Mouse (Mus musculus) heart, postnatal 25 days (tissue): ENCODE data around the gene Ccdc121. TPM values are rescaled to one million over a fixed set of nuclear protein-coding genes. Genes with fewer than 3 reads are reported as not detected.

Source experiments
- total RNA-seq, 2 experiments: library from RNA; stranded (reverse); gene quantifications; 2 replicates each; pipeline ENCODE4 v1.2.3; 2021

Gene Ccdc121
- total RNA-seq, 2 experiments from 2014 or later, result not detected

Other genes with a start within 250 kb of the Ccdc121 start
- not detected for gene Cnih3, start 158.8 kb downstream of the Ccdc121 start, total RNA-seq
- gene Dnah14, start 65.1 kb upstream of the Ccdc121 start, total RNA-seq, result not detected